Mouse (Mus musculus) left cerebral cortex, postnatal 10 days (tissue): ENCODE results near the gene Cilp2. TPM values are rescaled to one million over a fixed set of nuclear protein-coding genes. Genes with fewer than 3 reads are reported as not detected.
A peak's percentile ranks its signal among the peaks of the same experiment; 100 is the strongest.

Experiments
- DNase-seq, 2 experiments: peaks; one replicate each; pipeline ENCODE4 v3.0.0; 2021 to 2022; ENCODE audit warnings: low spot score in 2 of 2, mixed read lengths in 1 of 2; ENCODE audit errors: extremely low spot score in 1 of 2
- intact Hi-C: fragments of 180-260 bp; cut with DNase I; formaldehyde crosslinking; loops from one replicate; pipeline ENCODE4 v1.15.1; 2025
- total RNA-seq, 2 experiments: library from RNA; stranded (reverse); gene quantifications; 2 replicates each; pipeline ENCODE4 v1.2.3; 2021

The Cilp2 gene
- total RNA-seq, 2 experiments from 2014 or later = 2.5 to 2.6 TPM

- intact Hi-C loops = no loop called here
- no peak for DNase-seq
Observed at GRCm38 (mm10) chr8:69847167-69848065, 40.1 kb downstream of the Cilp2 start.

DNA sequence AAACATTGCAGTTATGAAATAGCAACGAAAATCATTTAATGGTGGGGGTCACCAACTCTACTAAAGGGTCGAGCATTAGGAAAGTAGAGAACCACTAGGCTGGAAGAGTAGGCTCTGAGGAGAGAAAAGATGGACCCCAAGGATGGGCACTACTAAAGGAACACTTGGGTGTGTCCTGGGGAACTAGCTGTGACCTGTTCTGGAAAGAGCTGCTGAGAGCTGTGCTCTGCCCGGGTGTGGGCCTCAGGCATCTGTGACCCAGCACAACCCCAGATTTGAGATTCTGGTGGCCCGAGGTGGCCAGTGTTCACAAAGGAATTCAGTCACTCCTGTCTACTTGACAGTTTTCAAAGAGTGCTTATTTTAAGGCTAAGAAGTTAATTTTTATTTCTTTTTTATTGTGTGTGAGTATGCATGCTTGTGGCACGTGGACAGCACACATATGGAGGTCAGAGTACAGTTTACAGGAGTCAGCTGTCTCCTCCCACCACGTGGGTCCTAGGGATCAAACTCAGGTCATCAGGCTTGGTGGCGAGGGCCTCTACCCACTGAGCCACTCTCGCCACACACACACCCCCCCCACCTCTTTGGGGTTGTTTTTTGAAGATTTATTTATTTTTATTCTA is 50.3 kb downstream of the Cilp2 start:
- intact Hi-C loops = no loop called here
- no peak for DNase-seq

DNA sequence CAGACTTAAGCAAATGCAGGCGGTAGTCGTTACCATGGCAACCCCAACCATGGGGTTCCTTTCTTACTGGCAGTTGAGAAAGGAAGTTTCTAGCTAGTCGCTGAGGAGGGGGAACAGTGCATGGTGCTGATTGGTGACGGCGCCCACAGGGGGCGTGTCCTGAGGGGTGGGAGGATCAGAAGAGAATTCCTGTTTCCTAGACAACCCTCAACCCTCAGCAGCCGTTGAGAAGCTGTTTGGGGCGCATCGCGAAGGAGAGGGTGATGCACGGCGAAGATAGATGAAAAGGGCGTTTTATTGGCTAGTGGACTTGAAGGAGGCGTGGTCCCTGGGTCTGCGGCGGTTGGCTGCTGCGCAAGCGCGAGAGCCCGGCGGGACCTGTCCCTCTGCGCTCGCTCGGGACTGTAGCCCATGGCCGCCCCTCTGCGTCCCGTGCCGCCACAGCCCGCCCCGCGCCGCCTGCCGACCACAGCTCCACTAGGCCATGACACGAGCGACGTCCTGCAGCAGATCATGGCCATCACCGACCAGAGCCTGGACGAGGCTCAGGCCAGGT is 55.1 kb downstream of the Cilp2 start, which contains the start of gene Pbx4:
Gene Pbx4, plus strand, starts transcription at position 194 of the 556 bp plus-strand sequence.
- intact Hi-C loops = no loop called here
- peak; percentile 95 for DNase-seq

Other genes with a start within 250 kb of the Cilp2 start
- 1 to 10 TPM; 3.1 to 3.5 TPM for gene Zfp964, start 233.2 kb downstream of the Cilp2 start, total RNA-seq
- gene Zfp869, start 177.0 kb downstream of the Cilp2 start, total RNA-seq = 10 to 100 TPM; 16.8 to 17.1 TPM
- 1 to 10 TPM; 3.9 to 4.5 TPM for gene Zfp963, start 137.7 kb downstream of the Cilp2 start, total RNA-seq
- gene Gm20422, start 112.8 kb downstream of the Cilp2 start, total RNA-seq = 1 to 10 TPM in 1 of 2 experiments, not detected in 1; 2.8 TPM
- gene Atp13a1, start 96.5 kb downstream of the Cilp2 start, total RNA-seq = 10 to 100 TPM; 44.8 to 48.2 TPM
- gene Zfp866, start 96.5 kb downstream of the Cilp2 start, total RNA-seq = 10 to 100 TPM; 30.8 to 31.1 TPM
- gene Gmip, start 79.0 kb downstream of the Cilp2 start, total RNA-seq = 10 to 100 TPM; 30.6 to 31.6 TPM
- 1 to 10 TPM; 1.9 to 2.2 TPM for gene Lpar2, start 65.3 kb downstream of the Cilp2 start, total RNA-seq
- gene Pbx4, start 55.2 kb downstream of the Cilp2 start, total RNA-seq = 10 to 100 TPM; 20.6 to 25.4 TPM
- under 1 TPM; 0.26 to 0.53 TPM for gene Tssk6, start 14.5 kb upstream of the Cilp2 start, total RNA-seq
- 100 to 1,000 TPM; 111 to 119 TPM for gene Ndufa13, start 14.9 kb upstream of the Cilp2 start, total RNA-seq
- gene Yjefn3, start 15.0 kb upstream of the Cilp2 start, total RNA-seq = 10 to 100 TPM; 16.9 to 17.5 TPM
- gene Gatad2a, start 108.7 kb upstream of the Cilp2 start, total RNA-seq = 10 to 100 TPM; 24.8 to 30.0 TPM
- gene Mau2, start 155.0 kb upstream of the Cilp2 start, total RNA-seq = 10 to 100 TPM; 81.6 to 82.9 TPM
- gene Sugp1, start 155.1 kb upstream of the Cilp2 start, total RNA-seq = 10 to 100 TPM; 51.6 to 56.7 TPM
- 1 to 10 TPM; 1.4 TPM for gene Tm6sf2, start 185.2 kb upstream of the Cilp2 start, total RNA-seq
- gene Hapln4, start 195.8 kb upstream of the Cilp2 start, total RNA-seq = 1 to 10 TPM; 3.0 to 6.5 TPM
- 100 to 1,000 TPM; 392 to 416 TPM for gene Ncan, start 233.2 kb upstream of the Cilp2 start, total RNA-seq
- gene Nr2c2ap, start 243.6 kb upstream of the Cilp2 start, total RNA-seq = 10 to 100 TPM; 32.7 to 33.6 TPM